Mouse (Mus musculus) liver, adult 2 months (tissue): Measurements from ENCODE around the gene 4930523C07Rik.

ENCODE experiments used
- CTCF ChIP-seq: fragments of 200-500 bp; IDR thresholded peaks from 2 replicates; pipeline ENCODE4 v1.5.1; 2011; ENCODE audit warnings: low read depth, low read length, control low read depth
- POLR2A ChIP-seq: fragments of 200-500 bp; IDR thresholded peaks from 2 replicates; pipeline ENCODE4 v1.6.1; 2011; ENCODE audit warnings: low read length, control low read depth; ENCODE audit not compliant: insufficient read depth; ENCODE audit errors: extremely low read depth

DNA sequence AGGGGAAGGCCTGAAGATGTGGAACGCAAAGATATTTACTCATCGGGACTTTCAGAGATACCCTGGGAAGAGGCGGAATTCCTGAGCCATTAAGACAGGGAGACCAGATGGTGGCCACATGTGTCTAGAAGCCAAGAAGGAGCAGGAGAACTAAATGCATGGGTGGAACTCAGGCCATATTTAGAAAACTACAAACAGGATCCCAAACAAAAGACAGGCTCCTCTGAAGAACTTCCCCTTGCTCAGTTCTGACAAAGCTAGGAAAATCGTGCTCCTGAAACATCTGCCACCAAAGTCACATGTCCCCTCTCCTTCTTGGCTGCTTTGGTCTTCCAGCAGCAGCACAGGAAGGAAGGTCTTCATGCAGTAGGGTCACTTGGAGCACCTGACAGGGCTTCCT lies 38.9 kb upstream of the 4930523C07Rik start:
- TF ChIP-seq CTCF (no peak), POLR2A (no peak)
